Mouse (Mus musculus): ENCODE measurements at regions not wholly inside any gene's neighbourhood (a gene's known extent, or its start where the extent isn't known, plus 50 kb on each side); places are given as distances from the start of the nearest gene placed in this dataset.
"Not testable (repeated sequence)": the region's sequence is repeated elsewhere in the genome, so short reads cannot be mapped to it uniquely, and the experiment has no call there.

GRCm38 (mm10) chr11:23079936-23080794 is 72.8 kb downstream of the Fam161a start:
- 66% methylated on average over 3 of the region's 3 CpGs for WGBS
- ATAC-seq (replicated peaks) = no peak
- no peaks in the 10 kb centered on the region for H3K27me3 ChIP-seq (replicated peaks)
- no peaks in the 10 kb centered on the region for H3K9me3 ChIP-seq
- H3K4me1 ChIP-seq = no peaks in the 10 kb centered on the region
- H3K27ac ChIP-seq = no peak overlapping the region
- no peak overlapping the region for H3K9ac ChIP-seq
- no peaks in the 10 kb centered on the region for H3K36me3 ChIP-seq (replicated peaks)
- no peak overlapping the region for H3K4me3 ChIP-seq
- no peak overlapping the region for H3K4me2 ChIP-seq

- Histone ChIP-seq H3K4me1 (no peaks in the 10 kb centered on the region), H3K27ac (no peak overlapping the region), H3K4me2 (no peak overlapping the region), H3K9ac (no peak overlapping the region), H3K36me3 (replicated peaks) (no peaks in the 10 kb centered on the region), H3K27me3 (replicated peaks) (no peaks in the 10 kb centered on the region), H3K9me3 (no peaks in the 10 kb centered on the region), H3K4me3 (no peak overlapping the region)
- no peak for ATAC-seq (replicated peaks)
- 60% methylated on average over 4 of the region's 4 CpGs for WGBS
Measured at GRCm38 (mm10) chr11:23081616-23082015, 74.3 kb downstream of the Fam161a start.

- not testable (repeated sequence) for ATAC-seq (replicated peaks); H3K9ac ChIP-seq; H3K4me3 ChIP-seq; H3K4me1 ChIP-seq; H3K27me3 ChIP-seq (replicated peaks); H3K4me2 ChIP-seq; H3K36me3 ChIP-seq (replicated peaks); H3K9me3 ChIP-seq; H3K27ac ChIP-seq
- WGBS = 87% methylated on average over 2 of the region's 2 CpGs
Measured at GRCm38 (mm10) chr11:23083811-23084210, 76.5 kb downstream of the Fam161a start.

GRCm38 (mm10) chr11:23095287-23095686 is 88.0 kb downstream of the Fam161a start:
- Histone ChIP-seq H3K36me3 (replicated peaks) (no peaks in the 10 kb centered on the region), H3K27me3 (replicated peaks) (no peaks in the 10 kb centered on the region), H3K9ac (no peak overlapping the region), H3K4me2 (no peak overlapping the region), H3K9me3 (no peaks in the 10 kb centered on the region), H3K4me3 (no peak overlapping the region), H3K27ac (no peak overlapping the region), H3K4me1 (no peaks in the 10 kb centered on the region)
- 81% methylated on average over 5 of the region's 5 CpGs for WGBS
- ATAC-seq (replicated peaks) = no peak

- not testable (repeated sequence) for ATAC-seq (replicated peaks); H3K27ac ChIP-seq; H3K4me3 ChIP-seq; H3K4me1 ChIP-seq; H3K9me3 ChIP-seq; H3K4me2 ChIP-seq; H3K9ac ChIP-seq; H3K36me3 ChIP-seq (replicated peaks); H3K27me3 ChIP-seq (replicated peaks)
- WGBS = 53% methylated on average over 1 of the region's 1 CpGs
Measured at GRCm38 (mm10) chr11:23095723-23096122, 88.4 kb downstream of the Fam161a start.

- Histone ChIP-seq H3K9me3 (no peaks in the 10 kb centered on the region), H3K4me3 (no peak overlapping the region), H3K4me1 (no peaks in the 10 kb centered on the region), H3K9ac (no peak overlapping the region), H3K4me2 (no peak overlapping the region), H3K36me3 (replicated peaks) (no peaks in the 10 kb centered on the region), H3K27me3 (replicated peaks) (no peaks in the 10 kb centered on the region), H3K27ac (no peak overlapping the region)
- no peak for ATAC-seq (replicated peaks)
- WGBS = 52% methylated on average over 2 of the region's 2 CpGs
Measured at GRCm38 (mm10) chr11:23096451-23097222, 89.3 kb downstream of the Fam161a start.

GRCm38 (mm10) chr11:23097223-23097490 is 89.8 kb downstream of the Fam161a start:
- no peak overlapping the region for H3K27ac ChIP-seq
- no peak overlapping the region for H3K4me2 ChIP-seq
- H3K9me3 ChIP-seq = no peaks in the 10 kb centered on the region
- H3K9ac ChIP-seq = no peak overlapping the region
- no peaks in the 10 kb centered on the region for H3K4me1 ChIP-seq
- no peak for ATAC-seq (replicated peaks)
- H3K27me3 ChIP-seq (replicated peaks) = no peaks in the 10 kb centered on the region
- WGBS = 76% methylated on average over 2 of the region's 2 CpGs
- H3K4me3 ChIP-seq = no peak overlapping the region
- no peaks in the 10 kb centered on the region for H3K36me3 ChIP-seq (replicated peaks)

GRCm38 (mm10) chr11:23114636-23115035 is 107.3 kb downstream of the Fam161a start:
- Histone ChIP-seq H3K27me3 (replicated peaks) (no peaks in the 10 kb centered on the region), H3K9ac (no peak overlapping the region), H3K4me1 (no peaks in the 10 kb centered on the region), H3K27ac (no peak overlapping the region), H3K36me3 (replicated peaks) (no peaks in the 10 kb centered on the region), H3K9me3 (no peaks in the 10 kb centered on the region), H3K4me2 (no peak overlapping the region), H3K4me3 (no peak overlapping the region)
- ATAC-seq (replicated peaks) = no peak
- WGBS = 85% methylated on average over 9 of the region's 9 CpGs

GRCm38 (mm10) chr11:23120533-23121210 is 113.3 kb downstream of the Fam161a start:
- 82% methylated on average over 11 of the region's 11 CpGs for WGBS
- Histone ChIP-seq H3K36me3 (replicated peaks) (no peaks in the 10 kb centered on the region), H3K9ac (no peak overlapping the region), H3K27ac (no peak overlapping the region), H3K27me3 (replicated peaks) (no peaks in the 10 kb centered on the region), H3K9me3 (no peaks in the 10 kb centered on the region), H3K4me1 (peaks cover 4% of the 10 kb centered on the region; the same call in 1 of the 2 replicates), H3K4me3 (no peak overlapping the region), H3K4me2 (no peak overlapping the region)
- ATAC-seq (replicated peaks) = no peak

- H3K9me3 ChIP-seq = no peaks in the 10 kb centered on the region
- H3K27ac ChIP-seq = no peak overlapping the region
- 3% methylated on average over 24 of the region's 25 CpGs for WGBS
- peak; percentile 99 for ATAC-seq (replicated peaks)
- no peaks in the 10 kb centered on the region for H3K27me3 ChIP-seq (replicated peaks)
- H3K9ac ChIP-seq = peak overlapping the region; percentile 25; the same call in 1 of the 2 replicates
- peaks cover 4% of the 10 kb centered on the region; the same call in 1 of the 2 replicates for H3K4me1 ChIP-seq
- peak overlapping the region; percentile 80 for H3K4me2 ChIP-seq
- peak overlapping the region; percentile 41 for H3K4me3 ChIP-seq
- no peaks in the 10 kb centered on the region for H3K36me3 ChIP-seq (replicated peaks)
Measured at GRCm38 (mm10) chr11:23124198-23124951, 117.0 kb downstream of the Fam161a start.

- Histone ChIP-seq H3K4me2 (no peak overlapping the region), H3K36me3 (replicated peaks) (no peaks in the 10 kb centered on the region), H3K9me3 (no peaks in the 10 kb centered on the region), H3K27ac (no peak overlapping the region), H3K4me3 (no peak overlapping the region), H3K27me3 (replicated peaks) (no peaks in the 10 kb centered on the region), H3K4me1 (no peaks in the 10 kb centered on the region), H3K9ac (no peak overlapping the region)
- no peak for ATAC-seq (replicated peaks)
- WGBS = 60% methylated on average over 1 of the region's 1 CpGs
Measured at GRCm38 (mm10) chr11:23131122-23131521, 123.8 kb downstream of the Fam161a start.

- ATAC-seq (replicated peaks) = no peak
- Histone ChIP-seq H3K36me3 (replicated peaks) (no peaks in the 10 kb centered on the region), H3K9ac (no peak overlapping the region), H3K9me3 (no peaks in the 10 kb centered on the region), H3K4me2 (no peak overlapping the region), H3K4me1 (no peaks in the 10 kb centered on the region), H3K4me3 (no peak overlapping the region), H3K27me3 (replicated peaks) (no peaks in the 10 kb centered on the region), H3K27ac (no peak overlapping the region)
- WGBS = 75% methylated on average over 1 of the region's 1 CpGs
Measured at GRCm38 (mm10) chr11:23131632-23132031, 124.2 kb upstream of the Xpo1 start.
